Mouse (Mus musculus): ENCODE data around the gene Thsd7b. TPM values are rescaled to one million over a fixed set of nuclear protein-coding genes. Genes with fewer than 3 reads are reported as not detected.

Thsd7b gene
- polyA plus RNA-seq, 1 experiment, result not detected

GRCm38 (mm10) chr1:129543169-129543568, 270.1 kb downstream of the Thsd7b start:
- TF ChIP-seq CTCF (IDR thresholded peaks at IDR 0.05; ENCODE audit: borderline replicate concordance, insufficient read depth, low read length), result no peak
- no peak for TF ChIP-seq POLR2A (IDR thresholded peaks at IDR 0.05; ENCODE audit: low read depth, low read length)
- no peak overlapping the region for H3K27ac ChIP-seq (ENCODE audit: insufficient read depth, low read length)
- no peaks in the 10 kb centered on the region for H3K4me1 ChIP-seq (ENCODE audit: control insufficient read depth, insufficient read depth, low read length)
- no peak overlapping the region for H3K4me3 ChIP-seq (ENCODE audit: insufficient read depth, low read length)

- no peak overlapping the region for H3K4me3 ChIP-seq (ENCODE audit: insufficient read depth, low read length)
- H3K4me1 ChIP-seq (ENCODE audit: control insufficient read depth, insufficient read depth, low read length), result no peaks in the 10 kb centered on the region
- H3K27ac ChIP-seq (ENCODE audit: insufficient read depth, low read length), result no peak overlapping the region
- TF ChIP-seq POLR2A (IDR thresholded peaks at IDR 0.05; ENCODE audit: low read depth, low read length) (no peak), CTCF (IDR thresholded peaks at IDR 0.05; ENCODE audit: borderline replicate concordance, insufficient read depth, low read length) (no peak)
These were observed 285.0 kb downstream of the Thsd7b start for GRCm38 (mm10) chr1:129558054-129558453.

- Histone ChIP-seq H3K4me1 (ENCODE audit: control insufficient read depth, insufficient read depth, low read length) (no peaks in the 10 kb centered on the region), H3K27ac (ENCODE audit: insufficient read depth, low read length) (no peak overlapping the region), H3K4me3 (ENCODE audit: insufficient read depth, low read length) (no peak overlapping the region)
- no peak for TF ChIP-seq CTCF (IDR thresholded peaks at IDR 0.05; ENCODE audit: borderline replicate concordance, insufficient read depth, low read length)
- no peak for TF ChIP-seq POLR2A (IDR thresholded peaks at IDR 0.05; ENCODE audit: low read depth, low read length)
These were observed 286.0 kb downstream of the Thsd7b start for GRCm38 (mm10) chr1:129559137-129559536.

DNA sequence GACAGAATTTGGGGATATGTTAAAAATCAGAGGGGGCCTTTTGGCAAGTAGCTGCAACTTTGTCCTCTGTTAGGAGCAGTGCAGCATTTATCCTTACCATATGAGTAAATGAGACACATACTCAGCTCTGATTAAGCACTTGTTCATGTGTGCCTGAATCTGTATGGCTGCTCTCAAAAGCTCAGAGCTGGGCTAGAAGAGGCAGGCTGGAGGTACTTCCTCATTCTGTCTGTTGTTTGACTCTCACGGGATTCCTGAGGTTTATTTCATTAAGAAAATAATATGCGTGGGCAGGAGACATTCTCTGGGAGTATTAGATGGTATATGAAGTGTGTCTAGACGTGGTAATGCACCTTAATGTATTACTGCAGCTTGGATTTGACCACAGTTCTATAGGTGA, 286.7 kb downstream of the Thsd7b start:
- TF ChIP-seq CTCF (IDR thresholded peaks at IDR 0.05; ENCODE audit: borderline replicate concordance, insufficient read depth, low read length) (no peak), POLR2A (IDR thresholded peaks at IDR 0.05; ENCODE audit: low read depth, low read length) (no peak)
- Histone ChIP-seq H3K27ac (ENCODE audit: insufficient read depth, low read length) (no peak overlapping the region), H3K4me3 (ENCODE audit: insufficient read depth, low read length) (no peak overlapping the region)

GRCm38 (mm10) chr1:129562707-129563106, 289.6 kb downstream of the Thsd7b start:
- Histone ChIP-seq H3K27ac (ENCODE audit: insufficient read depth, low read length) (no peak overlapping the region), H3K4me3 (ENCODE audit: insufficient read depth, low read length) (no peak overlapping the region), H3K4me1 (ENCODE audit: control insufficient read depth, insufficient read depth, low read length) (no peaks in the 10 kb centered on the region)
- no peak for TF ChIP-seq CTCF (IDR thresholded peaks at IDR 0.05; ENCODE audit: borderline replicate concordance, insufficient read depth, low read length)
- TF ChIP-seq POLR2A (IDR thresholded peaks at IDR 0.05; ENCODE audit: low read depth, low read length), result no peak

More for the DNA sequence above, 286.7 kb downstream of the Thsd7b start:
- no peaks in the 10 kb centered on the region for H3K4me1 ChIP-seq (ENCODE audit: control insufficient read depth, insufficient read depth, low read length)

DNA sequence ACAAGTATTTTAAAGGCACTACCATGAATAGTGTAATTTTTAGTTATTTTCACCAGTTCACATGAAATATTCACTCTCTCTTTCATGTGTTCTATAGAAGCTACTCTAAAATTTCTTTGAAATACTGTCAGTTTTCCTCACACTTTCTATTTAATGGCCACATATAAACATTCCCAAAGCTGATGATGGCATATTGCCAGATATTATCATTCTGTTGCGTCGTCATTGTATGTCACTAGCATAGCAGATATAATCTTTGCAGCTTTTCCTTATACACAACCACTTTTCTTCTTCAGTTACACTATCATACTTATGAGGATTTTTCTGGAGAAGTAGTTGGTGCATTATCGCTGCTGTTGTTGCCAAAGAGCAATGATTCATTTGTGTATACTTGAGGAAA, 297.4 kb downstream of the Thsd7b start:
- Histone ChIP-seq H3K4me1 (ENCODE audit: control insufficient read depth, insufficient read depth, low read length) (no peaks in the 10 kb centered on the region), H3K4me3 (ENCODE audit: insufficient read depth, low read length) (no peak overlapping the region), H3K27ac (ENCODE audit: insufficient read depth, low read length) (no peak overlapping the region)
- TF ChIP-seq POLR2A (IDR thresholded peaks at IDR 0.05; ENCODE audit: low read depth, low read length), result no peak
- TF ChIP-seq CTCF (IDR thresholded peaks at IDR 0.05; ENCODE audit: borderline replicate concordance, insufficient read depth, low read length), result no peak

DNA sequence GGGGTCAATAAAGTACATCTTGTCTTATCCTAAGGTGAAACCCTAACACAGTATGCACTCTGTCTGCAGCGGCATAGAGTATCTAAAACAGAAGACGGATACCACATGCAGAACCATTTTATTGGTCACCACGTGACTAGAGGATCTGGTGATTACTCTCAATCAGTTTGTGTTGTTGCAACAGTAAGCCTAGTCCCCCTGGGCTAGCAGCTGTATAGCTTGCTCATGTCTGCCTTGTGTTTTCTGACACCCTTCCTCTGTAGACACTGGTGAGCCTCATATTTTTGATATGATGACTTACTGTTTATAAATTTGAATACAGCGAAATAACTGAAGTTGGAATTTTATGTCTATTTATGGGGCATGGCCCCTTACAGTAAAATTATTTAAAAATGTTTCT, 306.9 kb downstream of the Thsd7b start:
- no peak overlapping the region for H3K27ac ChIP-seq (ENCODE audit: insufficient read depth, low read length)
- H3K4me3 ChIP-seq (ENCODE audit: insufficient read depth, low read length), result no peak overlapping the region
- TF ChIP-seq POLR2A (IDR thresholded peaks at IDR 0.05; ENCODE audit: low read depth, low read length) (no peak), CTCF (IDR thresholded peaks at IDR 0.05; ENCODE audit: borderline replicate concordance, insufficient read depth, low read length) (no peak)
- no peaks in the 10 kb centered on the region for H3K4me1 ChIP-seq (ENCODE audit: control insufficient read depth, insufficient read depth, low read length)

DNA sequence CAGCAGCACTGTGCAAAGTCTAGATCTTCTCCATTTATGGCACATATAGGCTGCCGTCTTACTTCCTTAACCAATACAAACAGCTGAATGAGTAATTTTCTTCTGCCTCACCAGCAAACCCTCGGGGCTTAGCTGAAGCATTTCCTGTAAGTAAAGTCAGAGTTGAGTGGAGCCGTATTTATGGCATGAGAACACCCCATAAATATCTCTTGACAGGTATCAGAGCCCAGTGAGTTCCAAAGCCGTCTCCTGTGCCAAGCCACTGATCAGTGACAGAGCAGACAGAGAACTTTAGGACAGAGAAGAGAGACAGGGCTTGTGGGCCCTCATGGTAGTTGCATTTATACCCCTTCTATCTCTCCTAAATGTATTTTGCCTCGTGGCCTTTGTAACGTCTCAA, 313.5 kb downstream of the Thsd7b start:
- H3K27ac ChIP-seq (ENCODE audit: insufficient read depth, low read length), result no peak overlapping the region
- no peaks in the 10 kb centered on the region for H3K4me1 ChIP-seq (ENCODE audit: control insufficient read depth, insufficient read depth, low read length)
- TF ChIP-seq CTCF (IDR thresholded peaks at IDR 0.05; ENCODE audit: borderline replicate concordance, insufficient read depth, low read length), result no peak
- no peak for TF ChIP-seq POLR2A (IDR thresholded peaks at IDR 0.05; ENCODE audit: low read depth, low read length)
- no peak overlapping the region for H3K4me3 ChIP-seq (ENCODE audit: insufficient read depth, low read length)

DNA sequence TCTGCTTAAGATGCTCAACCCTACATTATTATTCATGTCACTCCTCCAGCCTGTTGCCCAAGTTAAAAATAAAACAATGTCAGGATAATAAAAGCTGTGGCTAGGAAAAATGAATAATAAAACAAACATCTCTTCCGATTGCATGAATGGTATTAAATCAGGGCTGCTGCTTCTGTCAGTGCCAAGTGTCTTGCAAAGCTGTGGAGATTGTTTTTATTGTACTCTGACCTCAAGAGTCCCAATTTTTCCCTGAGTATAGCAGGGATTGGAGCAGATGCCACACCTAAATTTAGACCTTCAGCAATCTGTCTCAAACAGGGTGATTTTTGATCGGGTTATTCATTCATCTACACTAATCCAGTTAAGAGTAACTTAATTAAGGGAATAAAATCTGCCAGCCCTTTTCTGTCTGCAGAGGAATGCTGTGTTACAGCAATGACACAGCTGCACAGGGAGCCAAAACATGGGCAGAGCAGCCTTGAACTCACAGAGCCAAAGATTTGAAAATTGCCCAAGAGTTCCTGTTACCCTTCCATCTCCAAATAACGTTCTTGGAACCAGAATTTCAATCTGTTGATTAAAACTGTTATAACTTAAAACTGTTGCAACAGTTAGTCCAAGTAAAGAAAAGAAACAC, 316.4 kb downstream of the Thsd7b start:
- no peaks in the 10 kb centered on the region for H3K4me1 ChIP-seq (ENCODE audit: control insufficient read depth, insufficient read depth, low read length)
- no peak overlapping the region for H3K4me3 ChIP-seq (ENCODE audit: insufficient read depth, low read length)
- no peak for TF ChIP-seq CTCF (IDR thresholded peaks at IDR 0.05; ENCODE audit: borderline replicate concordance, insufficient read depth, low read length)
- no peak for TF ChIP-seq POLR2A (IDR thresholded peaks at IDR 0.05; ENCODE audit: low read depth, low read length)
- no peak overlapping the region for H3K27ac ChIP-seq (ENCODE audit: insufficient read depth, low read length)

- Histone ChIP-seq H3K27ac (ENCODE audit: insufficient read depth, low read length) (no peak overlapping the region), H3K4me1 (ENCODE audit: control insufficient read depth, insufficient read depth, low read length) (no peaks in the 10 kb centered on the region), H3K4me3 (ENCODE audit: insufficient read depth, low read length) (no peak overlapping the region)
- no peak for TF ChIP-seq POLR2A (IDR thresholded peaks at IDR 0.05; ENCODE audit: low read depth, low read length)
- no peak for TF ChIP-seq CTCF (IDR thresholded peaks at IDR 0.05; ENCODE audit: borderline replicate concordance, insufficient read depth, low read length)
These were observed 322.3 kb downstream of the Thsd7b start for GRCm38 (mm10) chr1:129595447-129595846.

Data from embryonic fibroblast, embryonic 13.5 days (primary cell).